Mouse (Mus musculus) sigmoid colon, adult 10 weeks (tissue): ENCODE results near the gene Olfr60. TPM values are rescaled to one million over a fixed set of nuclear protein-coding genes. Genes with fewer than 3 reads are reported as not detected.

Experiments
- polyA plus RNA-seq: library from polyadenylated mRNA; stranded (reverse); fragments of 350-450 nt; fragmentation: Illumina TruSeq; extraction: RNeasy Lipid Tissue Mini Kit (QIAGEN cat#74804); gene quantifications from one replicate; pipeline ENCODE4 v1.2.3, GENCODE M21; 2014; ENCODE audit warnings: low read depth, low replicate concordance

Olfr60 gene
- polyA plus RNA-seq, result 0.16 TPM

DNA sequence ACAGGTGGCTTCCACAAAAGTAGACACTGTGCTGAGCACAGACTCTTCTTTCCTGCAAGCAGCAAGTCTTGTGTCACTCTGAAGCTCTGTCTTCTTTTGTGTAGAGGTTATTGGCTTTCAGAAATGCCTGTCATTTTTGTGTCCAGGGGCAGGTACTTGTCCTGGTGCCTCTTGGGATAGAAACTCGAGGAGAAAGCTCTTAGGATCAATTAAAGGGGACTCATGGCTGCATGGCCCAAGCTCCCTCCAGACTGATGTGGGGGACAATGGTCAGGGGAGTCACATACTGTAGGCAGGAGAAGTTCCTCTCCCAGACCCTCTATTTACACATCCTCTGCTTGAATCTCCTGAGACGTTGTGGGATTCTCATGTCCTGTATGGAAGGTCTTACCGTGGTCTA lies at the start of gene Olfr60:
TSS of gene Olfr60 (minus strand) at position 101 of the 400 bp plus-strand sequence.

DNA sequence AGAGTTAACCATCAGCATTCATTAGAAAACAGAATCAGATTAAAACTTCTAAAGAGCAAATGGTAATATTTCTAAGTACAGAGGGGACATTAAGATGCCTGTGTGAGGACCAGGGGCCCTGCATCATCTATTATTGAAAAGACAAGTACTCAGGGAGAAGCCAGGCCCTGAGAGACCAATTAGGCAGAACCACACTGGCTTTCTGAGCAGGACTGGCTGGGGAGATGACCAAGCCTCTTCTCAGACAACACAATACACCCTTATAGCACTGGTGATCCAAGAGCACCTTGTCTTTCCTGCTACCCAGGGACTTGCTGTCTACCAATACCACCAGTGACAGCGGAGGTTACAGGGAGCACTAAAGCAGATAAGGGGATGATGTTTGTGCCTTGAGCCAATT lies 41.3 kb upstream of the Olfr60 start, which contains the start of gene Olfr531:
TSS of gene Olfr531 (minus strand) at position 101 of the 400 bp plus-strand sequence.

DNA sequence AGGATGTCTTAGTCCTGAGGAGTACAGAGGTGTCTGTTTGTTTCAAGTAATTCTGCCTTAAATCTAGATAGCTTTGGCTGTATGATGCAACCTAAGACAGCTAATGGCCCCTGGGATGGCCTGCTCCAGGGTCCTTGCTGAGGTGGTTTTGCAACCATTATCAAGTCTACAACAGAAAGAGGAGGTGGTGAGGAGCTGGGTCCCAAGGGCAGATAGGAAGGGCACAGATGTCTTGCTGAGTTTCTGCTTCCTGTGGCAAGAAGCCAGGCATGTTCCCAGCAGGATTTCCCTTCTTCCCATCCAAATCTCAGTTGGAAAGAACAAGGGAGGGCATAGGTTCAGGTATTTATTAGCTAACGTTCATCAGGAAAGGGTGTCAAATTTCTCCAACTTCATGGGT lies 14.8 kb upstream of the Olfr60 start, which contains the start of gene Olfr530:
TSS of gene Olfr530 (minus strand) at position 101 of the 400 bp plus-strand sequence.

DNA sequence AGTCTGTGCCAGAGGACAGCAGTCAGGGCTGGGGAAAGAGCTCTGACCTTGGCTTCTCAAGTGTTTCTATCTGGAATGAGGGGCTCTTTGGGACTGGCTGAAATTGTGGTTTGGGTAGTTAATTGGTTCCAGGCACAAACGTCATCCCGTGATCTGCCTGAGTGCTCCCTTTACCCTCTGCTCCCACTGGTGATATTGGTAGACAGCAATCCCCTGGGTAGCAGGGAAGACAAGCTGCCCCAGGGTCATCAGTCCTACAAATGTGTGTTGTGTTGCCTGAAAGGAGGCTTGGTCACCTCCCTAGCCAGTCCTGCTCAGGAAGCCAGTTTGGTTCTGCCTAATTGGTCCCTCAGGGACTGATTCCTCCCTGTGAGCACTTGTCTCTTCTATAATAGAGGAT lies 27.8 kb downstream of the Olfr60 start, which contains the start of gene Olfr527:
TSS of gene Olfr527 (plus strand) at position 301 of the 400 bp plus-strand sequence.

DNA sequence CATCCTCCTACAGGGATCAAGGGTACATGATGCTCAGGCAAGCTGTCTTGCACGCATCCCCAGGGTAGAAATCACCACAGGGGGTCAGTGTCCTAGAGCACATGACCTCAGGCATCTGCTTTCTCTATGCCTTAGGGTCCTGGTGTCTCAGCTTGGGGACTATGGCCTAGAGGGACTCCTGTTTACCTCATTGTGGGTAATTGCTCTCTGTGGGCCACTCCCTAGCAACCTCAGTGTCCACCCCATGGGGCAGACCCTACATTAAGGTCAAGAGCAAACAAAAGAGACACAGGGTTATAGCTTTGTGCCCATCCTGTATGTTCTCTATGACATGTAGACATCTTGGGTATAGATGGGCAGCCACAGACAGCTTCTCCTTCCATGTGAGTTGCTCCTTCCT lies 40.9 kb downstream of the Olfr60 start, which contains the start of gene Olfr525:
TSS of gene Olfr525 (plus strand) at position 301 of the 400 bp plus-strand sequence.

Other genes with a start within 250 kb of the Olfr60 start
- 5.0 TPM for gene Paox, start 245.9 kb downstream of the Olfr60 start, polyA plus RNA-seq
- 87.7 TPM for gene Echs1, start 245.2 kb downstream of the Olfr60 start, polyA plus RNA-seq
- gene Mtg1, start 224.1 kb downstream of the Olfr60 start, polyA plus RNA-seq, result 3.2 TPM
- gene Sprn, start 206.8 kb downstream of the Olfr60 start, polyA plus RNA-seq, result 0.73 TPM
- not detected for gene Olfr522, start 196.9 kb downstream of the Olfr60 start, polyA plus RNA-seq
- gene Olfr523, start 188.5 kb downstream of the Olfr60 start, polyA plus RNA-seq, result not detected
- gene Olfr524, start 155.7 kb downstream of the Olfr60 start, polyA plus RNA-seq, result not detected
- not detected for gene Cd163l1, start 143.4 kb downstream of the Olfr60 start, polyA plus RNA-seq
- gene 5830411N06Rik, start 114.4 kb downstream of the Olfr60 start, polyA plus RNA-seq, result not detected
- gene Olfr525, start 40.8 kb downstream of the Olfr60 start, polyA plus RNA-seq, result not detected
- gene Olfr527, start 27.7 kb downstream of the Olfr60 start, polyA plus RNA-seq, result not detected
- gene Olfr530, start 14.7 kb upstream of the Olfr60 start, polyA plus RNA-seq, result not detected
- gene Olfr531, start 41.2 kb upstream of the Olfr60 start, polyA plus RNA-seq, result not detected
- gene Olfr532, start 60.0 kb upstream of the Olfr60 start, polyA plus RNA-seq, result not detected
- gene Olfr533, start 101.7 kb upstream of the Olfr60 start, polyA plus RNA-seq, result not detected
- not detected for gene Olfr535, start 122.5 kb upstream of the Olfr60 start, polyA plus RNA-seq
- not detected for gene Olfr536, start 145.7 kb upstream of the Olfr60 start, polyA plus RNA-seq
- not detected for gene Olfr538, start 206.2 kb upstream of the Olfr60 start, polyA plus RNA-seq
- gene Olfr46, start 239.6 kb upstream of the Olfr60 start, polyA plus RNA-seq, result not detected